Mouse (Mus musculus) cerebellum, postnatal 36 days (tissue): ENCODE data around the gene Phldb3.
A peak's percentile ranks its signal among the peaks of the same experiment; 100 is the strongest.
"Not testable (repeated sequence)": the region's sequence is repeated elsewhere in the genome, so short reads cannot be mapped to it uniquely, and the experiment has no call there.

Source experiments
- DNase-seq, 2 experiments: peaks; one replicate each; pipeline ENCODE4 v3.0.0; 2021 to 2022; ENCODE audit warnings: mixed read lengths in 2 of 2

Phldb3 gene

DNA sequence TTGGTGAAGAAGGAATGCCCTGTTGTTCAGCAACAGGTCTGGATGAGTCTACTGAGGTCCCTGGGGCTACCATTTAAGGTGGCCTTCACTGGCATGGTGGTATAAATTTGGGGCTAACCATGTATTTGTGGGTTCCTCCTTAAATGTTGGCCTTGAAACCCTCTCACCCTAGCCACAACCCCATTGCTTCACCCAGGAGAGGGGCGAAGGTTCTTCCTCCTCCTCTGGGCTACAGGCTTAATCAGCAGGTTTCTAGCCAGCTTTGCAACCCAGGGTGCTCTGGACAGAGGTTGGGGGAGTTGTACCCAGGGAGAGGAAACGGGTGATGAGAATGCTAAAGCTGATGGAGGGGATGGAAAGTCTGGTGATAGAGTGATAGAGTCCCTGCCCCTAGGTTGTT lies 15.1 kb upstream of the Phldb3 start:
- no peak for DNase-seq

DNA sequence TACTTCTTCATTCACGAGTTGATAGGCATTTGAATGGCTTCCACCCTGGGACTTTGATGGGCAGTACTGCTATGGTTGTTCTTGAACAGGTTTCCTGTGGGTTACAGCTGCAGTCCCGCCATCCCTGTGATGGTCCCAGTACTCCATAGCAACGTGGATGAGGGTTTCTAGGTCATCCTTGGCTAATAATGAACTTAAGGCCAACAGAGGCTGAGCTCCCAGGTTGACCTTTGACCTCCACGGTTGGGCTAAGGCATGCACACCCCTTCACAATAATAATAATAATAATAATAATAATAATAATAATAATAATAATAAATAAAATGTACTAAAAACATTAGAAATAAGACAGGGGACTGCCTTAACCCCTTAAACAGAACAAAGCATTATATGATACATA lies 12.4 kb upstream of the Phldb3 start:
- DNase-seq = no peak

DNA sequence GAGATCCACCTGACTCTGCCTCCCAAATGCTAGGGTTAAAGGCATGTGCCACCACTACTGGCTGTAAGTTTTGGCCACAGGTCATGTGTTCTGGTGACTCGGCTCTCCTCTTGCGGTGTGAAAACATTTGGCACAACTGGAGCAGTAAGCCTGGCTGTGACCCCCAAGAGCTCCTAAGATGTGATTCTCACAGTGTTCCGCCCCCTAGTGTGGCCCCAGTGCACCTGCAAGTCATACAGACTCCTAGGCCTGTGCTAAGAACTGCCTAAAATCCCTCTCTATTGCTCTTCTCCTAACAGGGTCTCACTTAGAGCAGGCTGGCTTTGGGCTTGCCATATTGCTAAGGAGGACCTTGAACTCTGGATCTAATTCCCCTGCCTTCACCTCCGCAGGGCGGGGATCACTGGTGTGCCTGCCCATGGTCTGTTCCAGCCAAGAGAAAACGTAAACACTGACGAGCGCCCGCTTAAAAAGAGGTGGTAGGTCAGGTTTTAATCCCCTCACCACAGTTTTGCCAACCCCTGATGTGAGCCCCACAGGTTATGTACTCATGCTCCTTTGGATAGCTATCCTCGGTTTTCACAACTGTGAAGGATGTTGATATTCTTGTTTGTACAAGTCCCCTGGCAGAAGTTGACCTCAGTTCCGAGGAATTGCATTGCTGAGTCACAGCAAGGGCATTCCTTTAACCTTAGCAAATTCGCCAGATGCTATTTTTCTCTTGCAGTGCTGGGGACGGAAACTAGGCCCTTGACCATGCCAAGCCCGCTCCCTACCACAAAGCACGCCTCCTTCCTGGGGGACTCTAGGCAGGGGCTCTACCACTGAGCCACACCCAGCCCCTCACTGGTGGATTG lies 11.1 kb upstream of the Phldb3 start:
- no peak for DNase-seq

DNA sequence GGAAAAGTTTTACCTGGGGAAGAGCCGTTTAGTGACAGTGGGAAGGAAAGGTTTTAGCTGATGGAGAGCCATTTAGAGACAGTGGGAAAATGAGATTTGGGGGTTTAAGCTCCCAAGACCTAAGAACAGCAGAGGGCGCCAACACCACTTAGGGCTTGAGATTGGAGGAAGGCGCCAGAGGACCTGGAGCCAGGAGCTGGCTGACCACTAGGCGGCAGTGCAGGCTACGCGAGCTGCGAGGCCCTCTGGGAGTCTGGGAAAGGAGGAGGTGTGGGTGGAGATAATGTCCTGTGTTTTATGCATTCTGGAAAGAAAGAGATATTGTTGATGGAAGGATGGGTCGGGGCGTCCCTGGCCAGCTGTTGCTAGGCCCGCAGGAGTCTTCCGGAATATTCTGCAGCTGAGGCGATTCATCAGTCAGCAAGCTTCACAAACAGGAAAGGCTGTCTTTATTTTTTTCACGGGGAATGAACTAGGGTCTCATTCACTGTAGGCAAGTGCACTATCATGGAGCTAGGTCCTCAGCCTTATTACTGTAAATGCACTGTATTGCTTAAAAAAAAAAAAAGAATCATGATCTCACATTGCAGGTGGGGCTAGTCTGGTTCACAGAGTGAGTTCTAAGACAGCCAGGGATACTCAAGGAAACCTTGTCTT lies 9.5 kb upstream of the Phldb3 start:
- peak; percentile 96 for DNase-seq

DNA sequence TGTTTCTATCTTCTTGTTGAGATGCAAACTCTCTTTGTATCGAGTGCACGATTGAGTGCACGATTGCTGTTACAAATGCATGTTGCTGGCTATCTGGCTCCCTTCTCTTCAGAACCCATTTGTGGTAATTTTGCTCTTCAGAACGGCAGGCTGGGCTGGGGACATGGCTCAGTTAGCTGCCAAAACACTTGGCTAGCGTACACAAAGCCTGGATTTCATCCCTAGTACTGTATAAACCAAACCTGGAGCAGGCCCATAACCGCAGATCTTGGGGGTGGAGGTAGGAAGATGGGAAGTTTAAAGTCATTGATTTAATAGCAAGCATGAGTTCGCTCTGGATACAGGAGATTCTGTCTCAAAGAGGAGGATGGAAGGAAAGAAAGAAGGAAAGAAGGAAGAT lies 5.0 kb upstream of the Phldb3 start:
- no peak for DNase-seq

DNA sequence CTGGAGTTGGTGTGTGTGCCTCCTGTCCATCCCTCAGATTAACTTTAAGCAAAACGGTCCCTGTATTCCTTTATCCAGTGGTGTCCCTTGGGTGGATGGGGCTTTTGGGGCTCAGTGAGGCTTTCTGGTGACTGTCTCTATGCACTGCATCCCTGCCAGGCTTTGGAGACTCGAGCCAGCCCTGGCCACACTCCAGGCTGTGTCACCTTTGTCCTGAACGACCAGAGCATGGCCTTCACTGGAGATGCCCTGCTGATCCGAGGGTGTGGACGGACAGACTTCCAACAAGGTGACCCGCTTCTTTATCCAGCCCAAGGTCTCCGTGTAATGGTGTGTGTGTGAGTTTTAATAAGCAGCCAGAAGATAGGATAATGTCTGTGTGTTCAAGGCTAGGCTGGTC lies 4.5 kb upstream of the Phldb3 start:
- no peak for DNase-seq

DNA sequence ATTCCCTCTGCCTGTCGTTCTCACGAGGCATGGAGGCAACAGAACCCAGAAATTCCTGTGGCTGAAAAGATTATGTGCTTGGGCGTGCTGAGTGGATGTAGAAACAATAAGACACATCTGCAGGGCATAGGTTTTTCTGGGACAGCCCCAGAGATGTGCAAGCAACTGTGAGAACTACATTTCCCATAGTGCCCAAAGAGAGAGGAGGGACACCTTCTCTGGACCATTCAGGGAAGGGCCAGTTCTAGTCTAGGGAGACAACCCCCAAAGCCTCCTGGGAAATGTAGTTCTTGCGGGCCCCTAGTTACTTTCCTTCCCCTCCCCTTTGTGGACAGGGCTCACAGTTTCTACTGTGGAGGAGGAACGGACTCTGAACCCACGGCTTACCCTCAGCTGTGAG lies 2.5 kb upstream of the Phldb3 start:
- peak in 1 of 2 experiments; percentile 18 for DNase-seq

DNA sequence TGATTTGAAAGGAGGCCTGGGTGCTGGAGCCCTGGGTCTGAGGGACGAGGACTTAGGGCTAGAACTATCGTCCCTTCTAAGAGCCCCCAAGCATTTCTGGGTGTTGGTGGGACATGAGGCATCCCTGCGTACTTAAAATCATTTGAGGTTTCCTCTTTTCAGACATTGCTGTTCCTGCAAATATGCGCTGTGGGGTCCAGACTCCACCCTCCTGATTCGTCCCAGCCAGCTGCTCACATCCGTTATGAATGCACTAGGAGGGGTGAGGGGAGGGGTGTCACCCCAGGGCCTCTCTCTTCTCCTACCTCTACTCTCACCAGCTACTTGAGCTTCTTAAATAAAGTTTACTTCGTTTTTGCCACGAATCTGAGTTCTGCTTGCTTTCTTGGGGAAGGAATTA lies 2.0 kb upstream of the Phldb3 start:
- no peak for DNase-seq

DNA sequence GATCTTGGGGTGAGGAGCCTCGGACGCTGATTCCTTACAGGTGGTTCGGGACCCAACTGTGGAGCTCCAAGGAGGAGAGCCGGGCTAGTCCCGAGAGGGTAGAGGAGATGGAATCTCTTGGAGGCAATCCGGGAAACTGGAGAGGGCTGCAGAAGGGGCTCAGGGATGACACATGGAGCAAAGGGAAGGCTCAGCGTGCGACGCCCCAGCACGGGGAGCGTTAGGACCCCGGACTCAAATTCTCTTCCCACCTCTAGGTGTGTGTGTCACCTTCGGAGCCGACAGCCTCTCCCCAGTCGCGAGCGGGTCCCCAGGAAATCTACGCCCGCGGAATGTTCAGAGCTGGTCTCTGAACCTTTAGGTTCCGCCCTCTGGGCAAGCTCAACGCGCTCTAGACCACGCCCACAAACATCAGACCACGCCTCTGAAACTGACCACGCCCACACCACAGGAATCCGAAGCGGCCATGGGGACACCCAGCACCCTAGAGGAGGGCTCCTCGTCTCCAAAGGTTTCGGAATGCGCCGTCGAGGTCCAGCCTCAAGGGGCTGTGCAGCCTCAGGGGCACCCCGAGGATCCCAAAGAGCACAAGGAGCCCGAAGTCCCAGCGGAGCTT lies 424 bp downstream of the Phldb3 start:
- DNase-seq = no peak

DNA sequence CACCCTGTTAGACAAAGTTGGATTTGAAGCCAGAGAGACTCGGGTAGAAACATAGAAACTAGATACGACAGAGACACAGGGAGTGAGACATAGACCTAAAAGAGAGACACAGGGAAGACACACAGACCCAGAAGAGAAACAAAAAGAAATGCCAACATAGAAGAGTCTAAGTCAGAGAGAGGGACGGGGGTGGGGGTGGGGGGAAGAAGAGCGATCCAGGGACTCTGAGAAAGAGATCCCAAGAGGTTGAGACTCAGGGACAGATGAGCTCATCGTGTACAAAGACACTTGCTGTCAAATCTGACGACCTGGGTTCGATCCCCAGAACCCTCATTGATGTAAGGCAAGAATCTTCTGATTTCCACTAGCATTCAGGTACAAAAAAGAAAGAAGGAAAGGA lies 1.1 kb downstream of the Phldb3 start:
- DNase-seq = no peak

DNA sequence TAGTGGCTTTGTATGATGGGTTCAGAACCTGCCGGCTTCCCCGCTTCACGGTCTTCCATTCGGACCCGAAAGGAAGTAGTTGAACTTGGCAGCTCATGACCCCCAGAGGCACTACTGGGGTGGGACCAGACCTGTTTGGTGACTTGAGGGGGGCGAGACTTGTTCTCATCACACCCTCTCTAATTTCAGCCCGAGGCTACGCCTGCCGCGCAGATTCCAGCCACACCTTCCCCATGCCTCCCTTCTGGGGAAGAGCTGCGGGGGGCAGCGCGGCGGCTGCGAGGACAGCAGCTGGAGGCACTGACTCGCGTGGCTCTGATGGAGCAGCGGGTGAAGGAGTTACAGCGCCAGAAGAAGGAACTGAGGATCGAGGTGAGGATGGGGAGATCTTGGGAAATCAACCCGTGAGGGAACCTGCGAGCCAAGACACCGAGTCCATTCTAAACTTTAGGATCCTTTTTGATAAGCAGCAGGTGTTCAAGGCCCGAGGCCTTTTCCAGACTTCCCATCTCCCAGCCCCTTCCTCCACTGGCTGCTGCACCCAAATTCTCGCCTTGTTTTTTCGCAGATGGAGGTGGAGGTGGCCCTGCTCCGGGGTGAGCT lies 1.8 kb downstream of the Phldb3 start:
- DNase-seq = no peak

DNA sequence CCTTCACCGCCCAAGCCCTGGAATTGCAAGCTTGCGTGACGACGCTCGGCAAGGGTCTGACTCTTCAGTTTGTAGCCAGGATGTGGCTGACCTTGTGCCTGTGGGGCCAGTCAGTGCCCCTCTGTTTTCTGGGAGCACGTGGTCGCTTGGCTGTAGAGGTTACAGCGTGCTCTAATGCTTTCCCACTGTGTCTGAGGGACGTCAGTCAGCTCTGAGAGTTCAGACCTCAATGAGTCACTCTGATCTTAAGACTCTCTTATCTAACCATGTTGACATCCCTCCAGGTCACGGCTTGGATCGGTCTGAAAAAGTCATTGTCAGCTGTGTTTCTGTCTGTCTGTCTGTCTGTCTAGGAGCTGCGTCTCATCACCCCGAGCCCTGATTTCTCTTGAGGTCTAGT lies 4.3 kb downstream of the Phldb3 start:
- DNase-seq = no peak

DNA sequence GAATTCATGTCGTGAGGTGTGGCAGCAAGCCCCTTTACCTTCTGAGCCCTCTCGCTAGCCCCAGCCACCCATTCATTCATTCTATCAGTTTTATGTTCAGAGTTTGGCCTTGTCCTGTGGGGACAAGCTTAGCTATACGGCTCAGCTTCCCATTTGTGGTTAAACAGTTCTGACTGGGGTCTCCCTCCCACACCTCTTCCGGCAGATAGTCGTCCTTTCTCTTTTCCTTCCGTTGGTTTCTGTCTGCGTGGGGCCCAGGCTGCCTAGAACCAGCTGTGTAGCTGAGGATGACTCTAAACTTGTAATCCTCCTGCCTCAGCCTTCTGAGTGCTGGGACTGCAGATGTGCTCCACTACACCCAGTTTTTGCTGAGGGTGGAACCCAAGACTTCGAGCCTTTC lies 7.2 kb downstream of the Phldb3 start:
- no peak for DNase-seq

DNA sequence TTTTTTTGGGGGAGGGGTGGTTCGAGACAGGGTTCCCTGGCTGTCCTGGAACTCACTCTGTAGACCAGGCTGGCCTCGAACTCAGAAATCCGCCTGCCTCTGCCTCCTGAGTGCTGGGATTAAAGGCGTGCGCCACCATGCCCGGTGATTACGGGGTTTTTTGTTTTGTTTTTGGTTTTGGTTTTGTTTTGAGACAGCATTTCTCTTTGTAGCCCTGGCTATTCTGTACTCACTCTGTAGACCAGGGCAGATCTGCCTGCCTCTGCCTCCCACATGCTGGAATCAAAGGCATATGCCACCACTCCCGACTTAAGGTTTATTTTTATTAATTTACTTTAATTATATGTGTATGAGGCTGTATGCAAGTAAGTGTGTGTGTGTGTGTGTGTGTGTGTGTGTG lies 7.8 kb downstream of the Phldb3 start:
- DNase-seq = not testable (repeated sequence)

DNA sequence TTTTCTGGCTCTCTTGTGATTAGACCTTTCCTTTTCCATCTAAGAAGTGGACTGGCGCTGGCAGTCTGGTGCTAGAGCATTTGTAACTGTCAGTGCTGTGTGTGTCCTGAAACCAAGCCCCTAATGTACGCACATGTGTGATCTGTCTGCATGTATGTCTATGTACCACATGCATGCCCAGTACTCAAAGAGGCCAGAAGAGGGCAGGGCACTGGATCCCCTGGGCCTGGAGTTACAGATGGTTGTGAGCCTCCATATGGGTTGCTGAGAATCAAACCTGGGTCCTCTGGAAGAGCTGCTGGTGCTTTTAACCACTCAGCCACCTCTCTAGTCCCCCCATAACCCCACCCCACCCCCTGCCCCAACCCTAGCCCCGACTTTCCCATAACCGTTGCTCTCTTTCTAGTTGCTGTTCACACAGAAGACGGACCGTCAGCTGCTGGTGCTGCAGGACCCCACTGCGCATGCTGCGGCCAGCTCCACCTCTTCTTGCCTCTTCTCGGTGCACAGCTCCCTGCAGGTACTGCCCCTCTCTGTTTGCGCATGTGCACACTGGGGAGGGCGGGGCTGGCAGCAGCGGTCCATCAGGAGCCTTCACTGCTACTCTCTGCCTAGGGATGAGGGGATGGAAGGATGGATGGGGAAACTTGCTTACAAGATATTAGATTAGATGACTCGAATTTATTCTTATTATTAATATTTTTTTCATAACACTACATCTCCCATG lies 9.3 kb downstream of the Phldb3 start:
- no peak for DNase-seq

DNA sequence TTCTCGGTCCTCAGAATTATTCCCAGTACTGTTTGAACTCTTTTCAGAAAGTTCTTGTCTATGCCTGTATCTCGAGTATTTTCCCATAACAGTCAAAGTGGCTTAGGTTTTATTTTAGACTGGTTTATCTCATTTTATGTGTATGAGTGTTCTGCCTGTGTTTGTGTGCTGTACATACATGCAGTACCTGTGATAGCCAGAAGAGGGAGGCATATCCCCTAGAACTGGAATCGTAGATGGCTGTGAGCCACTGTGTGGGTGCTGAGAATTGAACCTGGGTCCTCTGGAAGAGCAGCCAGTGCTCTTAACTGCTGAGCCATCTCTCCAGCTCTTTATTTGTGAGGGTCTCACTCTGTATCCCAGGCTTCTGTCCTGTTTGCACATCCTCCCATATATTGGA lies 10.6 kb downstream of the Phldb3 start:
- no peak for DNase-seq

DNA sequence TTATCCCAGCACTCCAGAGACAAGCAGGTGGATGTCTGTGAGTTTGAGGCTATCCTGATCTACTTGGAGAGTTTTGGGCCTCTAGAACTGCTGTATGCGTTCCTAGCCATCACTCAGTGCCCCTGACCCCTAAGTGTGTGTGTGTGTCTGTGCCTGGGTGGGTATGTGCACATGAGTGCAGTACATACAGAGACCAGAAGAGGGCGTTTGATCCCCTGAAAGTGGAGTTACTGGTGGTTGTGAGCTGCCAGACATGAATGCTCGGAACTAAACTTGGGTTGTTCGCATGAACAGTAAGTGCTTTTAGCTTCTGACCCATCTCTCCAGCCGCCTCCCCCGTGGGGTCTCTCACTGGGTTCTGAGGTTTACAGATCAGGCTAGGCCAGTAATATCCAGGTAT lies 12.4 kb downstream of the Phldb3 start:
- no peak for DNase-seq

DNA sequence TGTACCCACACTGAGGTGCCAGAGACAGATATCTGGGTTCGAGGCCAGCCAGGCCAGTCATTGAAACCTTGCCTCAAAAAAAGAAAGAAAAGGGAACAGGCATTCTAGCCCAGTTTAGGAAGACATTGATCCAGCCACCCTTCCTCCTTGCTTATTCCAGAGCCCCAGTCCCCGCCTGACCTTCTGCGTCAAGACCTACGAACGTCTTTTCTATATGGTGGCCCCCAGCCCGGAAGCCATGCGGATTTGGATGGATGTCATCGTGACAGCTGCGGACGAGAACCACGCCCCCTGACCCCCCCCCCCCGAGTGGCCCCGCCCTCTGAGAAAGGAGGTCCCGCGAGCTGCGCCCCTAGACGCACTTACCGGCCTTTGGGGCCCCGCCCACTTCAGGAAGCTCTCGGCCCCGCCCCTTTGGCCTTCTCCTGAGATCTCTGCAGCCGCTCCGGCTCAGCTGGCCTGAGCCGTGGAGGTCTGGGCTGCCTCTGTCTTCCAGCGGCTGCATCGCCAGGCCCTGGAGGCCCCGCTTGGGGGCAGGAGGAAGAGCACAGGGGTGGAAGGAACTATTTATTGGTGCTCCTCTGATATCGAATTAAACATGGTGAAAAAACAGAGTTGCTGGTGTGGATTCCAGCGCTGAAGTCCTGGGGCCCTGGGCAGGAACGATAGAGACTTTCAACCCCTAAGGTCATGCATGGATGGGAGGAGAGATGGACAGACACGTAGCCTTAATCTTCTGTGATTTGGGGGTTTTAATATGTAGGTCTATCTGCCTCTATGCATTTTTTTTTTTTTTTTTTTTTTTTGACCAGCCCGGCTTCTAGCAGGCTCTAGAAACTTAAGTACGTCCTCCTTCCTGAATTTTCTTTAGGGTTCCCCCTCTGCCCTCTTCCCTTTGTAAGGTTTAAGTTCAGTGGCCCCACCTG lies 18.4 kb downstream of the Phldb3 start:
- DNase-seq = peak in 1 of 2 experiments; percentile 52

DNA sequence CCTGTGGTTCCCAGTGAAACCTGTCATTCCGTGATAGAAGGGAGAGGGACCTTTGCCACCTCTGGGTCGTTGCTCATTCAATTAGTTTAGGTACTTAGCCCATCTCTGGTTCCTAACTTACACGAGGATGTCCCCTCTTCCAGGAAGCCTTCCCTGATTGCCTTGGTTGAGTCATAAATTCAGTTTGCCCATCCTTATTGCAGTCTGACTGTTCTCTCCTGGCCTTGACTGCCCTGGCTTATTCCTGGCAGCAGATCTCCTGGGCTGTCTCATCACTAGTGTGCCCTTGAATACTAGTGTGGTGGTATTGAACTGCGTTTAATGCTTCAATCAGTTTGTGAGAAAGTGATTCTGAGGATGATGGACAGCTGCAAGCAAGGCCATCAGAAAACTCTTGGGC lies 19.1 kb downstream of the Phldb3 start:
- no peak for DNase-seq

DNA sequence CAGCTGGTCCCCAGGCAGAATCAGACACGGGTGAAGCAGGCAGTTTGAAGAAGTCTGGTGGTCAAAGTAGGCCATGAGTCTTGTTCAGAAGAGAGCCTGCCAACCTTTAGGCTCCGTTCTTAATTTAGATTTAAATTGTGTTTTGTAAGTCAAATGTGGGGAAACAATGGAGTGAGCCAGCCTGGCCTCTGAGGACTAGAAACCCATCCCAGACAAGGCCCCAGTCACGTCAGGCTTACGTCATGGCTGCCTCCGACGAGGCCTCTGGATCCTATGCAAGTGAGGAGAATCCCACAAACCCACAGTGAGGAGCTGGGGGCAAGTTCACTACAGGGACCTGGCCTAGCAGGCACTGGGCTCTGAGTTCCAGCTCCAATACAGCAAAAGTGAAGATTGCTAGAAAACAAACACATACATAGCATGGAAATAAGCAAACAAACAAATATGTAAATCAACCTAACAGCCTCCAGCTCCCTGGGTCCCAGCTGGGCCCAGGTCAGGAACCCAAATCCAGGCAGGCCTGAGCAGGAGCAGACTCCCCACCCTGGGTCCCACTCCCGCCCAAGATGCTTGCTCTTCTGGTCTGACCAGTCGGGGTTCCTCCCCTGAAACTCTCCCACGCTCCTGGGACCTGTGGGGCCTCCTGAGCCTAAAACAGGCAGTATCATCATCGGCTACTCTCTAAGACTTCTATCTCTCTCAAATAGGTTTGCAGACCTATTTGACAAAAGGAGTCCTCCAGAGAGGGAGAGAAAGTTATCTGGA lies 19.7 kb downstream of the Phldb3 start:
- DNase-seq = no peak

DNA sequence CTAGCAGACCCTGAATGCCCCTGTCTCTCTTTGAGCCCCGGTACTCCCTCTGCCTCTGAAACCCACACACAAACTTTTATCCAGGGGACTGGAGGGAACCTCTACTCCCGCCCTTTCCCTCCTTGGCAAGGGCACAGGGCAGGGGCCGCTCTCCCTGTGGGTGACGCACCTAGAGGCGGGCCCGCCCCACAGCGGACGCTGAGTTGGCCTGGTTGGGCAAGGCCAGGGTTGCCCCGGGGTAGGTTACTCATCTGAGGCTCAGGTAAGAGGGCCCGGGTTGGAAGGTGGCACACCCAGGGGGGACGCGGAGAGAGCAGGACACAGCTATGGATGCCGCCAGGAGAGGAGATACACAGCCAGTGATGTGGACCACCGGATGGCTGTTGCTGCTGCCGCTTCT lies 25.7 kb downstream of the Phldb3 start, which contains the start of gene Lypd3:
Gene Lypd3, plus strand, starts transcription at position 287 of the 400 bp plus-strand sequence.
- no peak for DNase-seq
